Mouse (Mus musculus) gastrocnemius, adult 2 months (tissue): ENCODE measurements around the gene Arpc5l. TPM values are rescaled to one million over a fixed set of nuclear protein-coding genes. Genes with fewer than 3 reads are reported as not detected.
A peak's percentile ranks its signal among the peaks of the same experiment; 100 is the strongest.
"Not testable (repeated sequence)": the region's sequence is repeated elsewhere in the genome, so short reads cannot be mapped to it uniquely, and the experiment has no call there.

ENCODE experiments used
- DNase-seq: peaks from one replicate; pipeline ENCODE4 v3.0.0; 2022
- H3K27ac ChIP-seq: fragments of 200-600 bp; 2 replicates; pipeline ENCODE4 v1.8.1; 2022; ENCODE audit warnings: mild to moderate bottlenecking
- H3K4me3 ChIP-seq: fragments of 200-600 bp; 2 replicates; pipeline ENCODE4 v1.8.1; 2022; ENCODE audit warnings: mild to moderate bottlenecking, moderate library complexity
- CTCF ChIP-seq: fragments of 200-600 bp; IDR thresholded peaks from 2 replicates; pipeline ENCODE4 v1.8.1; 2022; ENCODE audit warnings: antibody characterized with exemption, mild to moderate bottlenecking, moderate library complexity
- intact Hi-C: fragments of 180-260 bp; cut with DNase I; formaldehyde crosslinking; loops from one replicate; pipeline ENCODE4 v1.15.1; 2025
- total RNA-seq, 2 experiments: library from RNA; stranded (reverse); gene quantifications; 2 replicates each; pipeline ENCODE4 v1.2.3; 2021

Arpc5l gene
- total RNA-seq, 2 experiments from 2014 or later: 109 to 118 TPM

GRCm38 (mm10) chr2:39003512-39003911 lies 1.6 kb upstream of the Arpc5l start:
- Histone ChIP-seq H3K4me3 (peak overlapping the region; percentile 94), H3K27ac (peak overlapping the region; percentile 88; the same call in 1 of the 2 replicates)
- intact Hi-C loops: loop anchor here (10.0 kb wide), 1 partner anchor 359 kb away; the partner anchor contains the start of gene Psmb7
- no peak for TF ChIP-seq CTCF
- no peak for DNase-seq

GRCm38 (mm10) chr2:39004372-39004771 lies 776 bp upstream of the Arpc5l start:
- DNase-seq: no peak
- intact Hi-C loops: loop anchor here (10.0 kb wide), 1 partner anchor 360 kb away; the partner anchor contains the start of gene Psmb7

DNA sequence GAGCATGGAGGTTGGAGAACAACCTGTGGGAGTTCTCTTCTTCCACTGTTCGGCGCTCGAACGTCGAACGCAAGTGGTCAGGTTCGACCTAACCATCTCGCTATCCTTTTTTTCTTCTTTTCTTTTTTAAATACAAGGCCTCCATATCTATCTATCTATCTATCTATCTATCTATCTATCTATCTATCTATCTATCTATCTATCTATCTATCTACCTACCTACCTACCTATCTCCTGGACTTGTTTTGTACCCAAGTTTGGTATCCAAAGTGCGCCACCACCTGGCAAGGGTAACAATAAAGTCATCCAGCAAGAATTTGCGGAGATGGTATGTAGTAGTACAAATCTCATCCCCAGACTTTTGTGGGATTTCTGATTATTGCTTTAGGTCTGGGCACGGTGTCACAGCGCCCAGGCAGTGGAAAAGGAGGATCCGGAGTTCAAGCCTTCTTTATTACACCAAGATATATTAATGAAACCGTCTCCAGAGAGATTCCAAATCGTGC lies 479 bp downstream of the Arpc5l start, which contains the start of gene Rpl35:
Rpl35 (minus strand) TSS at position 51 of the 506 bp plus-strand sequence.
- no peak for DNase-seq
- intact Hi-C loops: loop anchor here (10.0 kb wide), 1 partner anchor 361 kb away; the partner anchor contains the start of gene Psmb7
- Histone ChIP-seq H3K4me3 (peak within 1 kb of the TSS; percentile 94), H3K27ac (peak within 1 kb of the TSS; percentile 88)
- TF ChIP-seq CTCF: peak; percentile 10; the same call in 1 of the 2 replicates

More at GRCm38 (mm10) chr2:39004372-39004771, 776 bp upstream of the Arpc5l start:
- H3K27ac ChIP-seq: peak overlapping the region; percentile 88
- peak overlapping the region; percentile 94 for H3K4me3 ChIP-seq
- no peak for TF ChIP-seq CTCF

GRCm38 (mm10) chr2:39006149-39006730 lies 1.1 kb downstream of the Arpc5l start:
- peak overlapping the region; percentile 94 for H3K4me3 ChIP-seq
- no peak for TF ChIP-seq CTCF
- no peak for DNase-seq
- intact Hi-C loops: loop anchor here (10.0 kb wide), 1 partner anchor 361 kb away; the partner anchor contains the start of gene Psmb7
- H3K27ac ChIP-seq: peak overlapping the region; percentile 88

DNA sequence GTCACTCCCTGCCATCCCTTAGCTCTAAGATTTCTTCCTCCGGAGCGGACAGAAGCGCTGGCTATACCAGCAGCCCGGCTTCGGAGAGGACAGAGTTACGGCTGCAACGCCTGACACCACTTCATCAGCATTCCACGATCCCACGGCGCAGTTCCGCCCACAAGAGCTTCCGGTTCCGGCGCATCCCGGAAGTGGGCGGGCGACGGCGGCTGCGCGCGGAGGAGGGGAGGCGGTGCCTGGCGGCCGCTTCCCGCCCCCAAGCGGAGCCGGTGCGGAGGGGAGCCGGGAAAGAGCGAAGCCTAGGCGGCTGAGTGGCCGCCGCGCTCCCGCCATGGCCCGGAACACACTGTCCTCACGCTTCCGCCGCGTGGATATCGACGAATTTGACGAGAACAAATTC lies 2.7 kb downstream of the Arpc5l start:
- Histone ChIP-seq H3K4me3 (peak overlapping the region; percentile 93), H3K27ac (peak overlapping the region; percentile 98)
- TF ChIP-seq CTCF: no peak
- intact Hi-C loops: loop anchor here (10.0 kb wide), 1 partner anchor 363 kb away; the partner anchor contains the start of gene Psmb7
- DNase-seq: peak; percentile 97

- no peak for TF ChIP-seq CTCF
- H3K4me3 ChIP-seq: peak overlapping the region; percentile 93
- no peak for DNase-seq
- peak overlapping the region; percentile 98 for H3K27ac ChIP-seq
- intact Hi-C loops: loop anchor here (10.0 kb wide), 1 partner anchor 364 kb away; the partner anchor contains the start of gene Psmb7
These were observed 3.3 kb downstream of the Arpc5l start for GRCm38 (mm10) chr2:39008350-39008851.

DNA sequence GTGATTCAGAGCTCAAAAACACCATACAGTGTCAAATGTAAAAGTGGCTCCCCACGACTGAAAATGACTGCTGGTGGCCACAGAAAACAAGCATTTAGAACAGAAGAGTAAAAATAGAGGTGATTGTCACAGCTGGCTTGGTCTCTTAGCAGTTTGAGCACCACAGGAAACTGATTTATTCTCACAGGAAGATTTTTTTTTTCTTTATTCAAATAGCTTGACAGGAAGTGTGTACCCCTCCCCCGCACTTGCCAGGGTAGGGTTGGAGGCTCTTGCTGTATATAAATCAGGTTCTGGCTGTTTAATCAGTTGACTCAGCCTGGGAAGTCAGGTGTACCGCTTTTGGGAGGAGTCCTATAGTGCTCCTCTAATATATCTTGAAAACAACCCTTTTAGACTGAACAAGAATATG lies 3.8 kb downstream of the Arpc5l start:
- intact Hi-C loops: loop anchor here (10.0 kb wide), 1 partner anchor 364 kb away; the partner anchor contains the start of gene Psmb7
- DNase-seq: no peak
- peak overlapping the region; percentile 93 for H3K4me3 ChIP-seq
- TF ChIP-seq CTCF: no peak
- peak overlapping the region; percentile 98 for H3K27ac ChIP-seq

DNA sequence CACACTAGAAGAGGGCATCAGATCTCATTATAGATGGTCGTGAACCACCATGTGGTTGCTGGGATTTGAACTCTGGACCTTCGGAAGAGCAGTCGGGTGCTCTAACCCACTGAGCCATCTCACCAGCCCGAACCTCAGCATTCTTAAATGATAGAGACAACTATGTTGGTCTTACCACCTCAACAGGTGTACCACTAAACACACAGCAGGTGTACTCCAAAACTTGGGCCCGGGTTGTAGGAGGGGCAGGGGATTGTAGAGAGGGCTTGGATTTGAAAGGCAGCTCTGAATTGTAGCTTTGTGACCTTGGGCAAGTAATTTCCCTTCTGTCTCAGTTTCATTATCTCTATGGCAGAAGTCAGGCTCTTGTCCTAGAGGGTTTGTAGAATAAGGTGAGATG lies 5.0 kb downstream of the Arpc5l start:
- DNase-seq: not testable (repeated sequence)
- intact Hi-C loops: loop anchor here (10.0 kb wide), 1 partner anchor 1625 kb away; no protein-coding TSS in a partner anchor
- peak overlapping the region; percentile 20 for H3K4me3 ChIP-seq
- H3K27ac ChIP-seq: peak overlapping the region; percentile 90

DNA sequence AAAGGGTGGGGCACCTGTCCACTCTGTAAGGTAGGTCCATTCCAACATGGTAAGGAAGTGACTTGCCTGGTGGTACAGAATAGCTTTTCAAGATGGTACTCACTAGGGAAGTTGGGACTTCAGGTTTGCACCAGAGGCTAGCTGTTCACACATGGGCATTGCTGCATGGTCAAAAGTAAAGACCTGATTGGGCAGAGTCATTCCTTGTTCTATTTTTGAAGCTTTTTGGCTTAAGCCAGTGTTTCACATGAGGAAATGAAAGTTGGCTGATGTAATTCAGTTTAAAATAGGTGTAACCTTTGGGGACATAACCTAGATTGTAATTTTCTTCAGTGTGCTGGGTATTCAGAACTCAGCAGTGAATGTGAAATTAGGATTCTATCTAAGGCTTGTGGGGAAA lies 6.1 kb downstream of the Arpc5l start:
- no peak for TF ChIP-seq CTCF
- DNase-seq: no peak
- intact Hi-C loops: loop anchor here (10.0 kb wide), 1 partner anchor 1626 kb away; no protein-coding TSS in a partner anchor
- Histone ChIP-seq H3K4me3 (peak overlapping the region; percentile 20), H3K27ac (peak overlapping the region; percentile 90)

DNA sequence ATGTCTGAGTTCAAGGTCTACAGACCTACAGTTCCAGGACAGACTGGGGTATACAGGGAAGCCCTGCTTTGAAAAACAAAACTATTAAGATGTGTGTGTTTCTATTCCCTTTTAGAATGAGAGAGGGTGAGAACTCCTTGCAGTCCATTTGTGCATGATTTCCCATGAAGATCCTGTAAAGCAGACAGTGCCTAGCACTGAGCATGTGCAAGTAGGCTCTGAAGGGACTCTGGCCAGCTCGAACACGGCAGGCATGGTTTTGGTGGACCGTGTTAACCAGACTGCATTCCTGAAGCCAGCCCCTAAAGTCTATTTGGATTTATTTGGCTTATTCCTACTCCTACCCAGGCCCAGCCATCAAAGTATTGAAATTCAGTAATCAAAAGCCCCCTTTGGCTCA lies 6.8 kb downstream of the Arpc5l start:
- H3K27ac ChIP-seq: peak overlapping the region; percentile 90
- intact Hi-C loops: loop anchor here (10.0 kb wide), 1 partner anchor 1627 kb away; no protein-coding TSS in a partner anchor
- no peak for DNase-seq

GRCm38 (mm10) chr2:39012768-39013279 lies 7.7 kb downstream of the Arpc5l start:
- no peak for TF ChIP-seq CTCF
- H3K4me3 ChIP-seq: no peak overlapping the region
- H3K27ac ChIP-seq: peak overlapping the region; percentile 90
- intact Hi-C loops: loop anchor here (10.0 kb wide), 1 partner anchor 1628 kb away; no protein-coding TSS in a partner anchor
- no peak for DNase-seq

More for the DNA sequence above, 6.8 kb downstream of the Arpc5l start:
- no peak for TF ChIP-seq CTCF
- H3K4me3 ChIP-seq: peak overlapping the region; percentile 20

GRCm38 (mm10) chr2:39016581-39016980 lies 11.4 kb downstream of the Arpc5l start:
- Histone ChIP-seq H3K27ac (no peak overlapping the region), H3K4me3 (no peak overlapping the region)
- TF ChIP-seq CTCF: no peak
- DNase-seq: no peak
- intact Hi-C loops: loop anchor here (2.0 to 10.0 kb wide), 2 partner anchors 46 to 1632 kb away; no protein-coding TSS in a partner anchor
